Mouse (Mus musculus): ENCODE results near the gene Mettl7a2. TPM values are rescaled to one million over a fixed set of nuclear protein-coding genes. Genes with fewer than 3 reads are reported as not detected.
A peak's percentile ranks its signal among the peaks of the same experiment; 100 is the strongest.
"Not testable (repeated sequence)": the region's sequence is repeated elsewhere in the genome, so short reads cannot be mapped to it uniquely, and the experiment has no call there.

Mettl7a2 gene
- polyA plus RNA-seq, 2 experiments: 0.08 TPM; not detected in 1

DNA sequence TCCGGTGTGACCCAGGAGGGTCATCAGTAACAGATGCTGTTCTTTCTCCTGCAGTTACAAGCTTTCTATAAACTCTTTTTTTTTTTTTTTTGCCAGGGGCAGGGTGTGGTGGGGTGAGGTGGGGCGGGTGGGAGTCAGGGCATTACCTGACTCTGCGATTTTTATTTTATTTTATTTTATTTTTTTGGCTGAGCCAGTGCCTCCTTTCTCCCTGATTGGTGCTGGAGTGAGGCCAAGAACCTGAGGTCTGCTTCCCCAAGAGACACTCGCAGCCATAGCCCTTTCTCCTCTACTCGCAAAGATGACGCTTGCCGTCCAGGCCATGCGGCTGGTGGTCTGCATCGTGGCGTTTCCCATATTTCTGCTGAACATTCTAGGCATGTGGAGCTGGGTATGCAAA is 18.4 kb upstream of the Mettl7a2 start, which contains the start of gene Mettl7a3:
Mettl7a3 (plus strand) TSS at position 301 of the 400 bp plus-strand sequence.
- Histone ChIP-seq H3K9me3 (ENCODE audit: control insufficient read depth, low read length) (no peaks in the 10 kb centered on the region), H3K4me3 (replicated peaks; ENCODE audit: low read length) (no peak within 1 kb of the TSS), H3K27me3 (ENCODE audit: control insufficient read depth, insufficient read depth, low read length) (no peaks in the 10 kb centered on the region), H3K36me3 (ENCODE audit: control insufficient read depth, insufficient read depth, low read length) (no peaks in the 10 kb centered on the region), H3K27ac (replicated peaks; ENCODE audit: low read depth, low read length) (no peak within 1 kb of the TSS), H3K4me2 (replicated peaks; ENCODE audit: low read depth, low read length, severe bottlenecking) (no peak within 1 kb of the TSS), H3K9ac (ENCODE audit: low read depth, low read length, severe bottlenecking) (no peak within 1 kb of the TSS), H3K4me1 (ENCODE audit: control insufficient read depth, insufficient read depth, low read length) (no peaks in the 10 kb centered on the region)
- TF ChIP-seq POLR2A (IDR thresholded peaks at IDR 0.05; ENCODE audit: borderline replicate concordance, extremely low read depth, insufficient read depth, insufficient read length): no peak
- no peak for DNase-seq (ENCODE audit: low spot score)
- WGBS: 40% methylated on average over 10 of the region's 10 CpGs
- ATAC-seq (ENCODE audit: low FRiP score, low read depth): no peak

DNA sequence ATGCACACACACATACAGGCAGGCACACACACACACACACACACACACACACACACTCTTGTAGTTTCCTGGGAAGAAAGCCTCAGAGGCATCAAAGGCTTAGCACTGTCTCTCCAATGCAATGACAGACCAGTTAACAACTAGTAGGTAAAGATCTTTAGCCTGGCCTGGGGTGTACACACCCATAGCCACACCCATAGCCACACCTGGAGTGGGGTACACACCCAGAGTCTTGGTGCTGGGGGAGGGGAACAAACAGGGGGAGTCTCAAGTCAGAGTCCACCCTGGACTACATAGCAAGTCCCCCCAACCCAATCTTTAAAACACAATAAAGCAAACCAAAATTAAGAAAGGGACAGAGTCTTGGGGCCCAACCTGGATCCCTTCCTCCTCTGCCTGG is 15.7 kb upstream of the Mettl7a2 start:
- not testable (repeated sequence) for H3K27me3 ChIP-seq (ENCODE audit: control insufficient read depth, insufficient read depth, low read length); H3K36me3 ChIP-seq (ENCODE audit: control insufficient read depth, insufficient read depth, low read length); H3K4me3 ChIP-seq (replicated peaks; ENCODE audit: low read length); H3K9me3 ChIP-seq (ENCODE audit: control insufficient read depth, low read length); H3K27ac ChIP-seq (replicated peaks; ENCODE audit: low read depth, low read length); H3K9ac ChIP-seq (ENCODE audit: low read depth, low read length, severe bottlenecking); H3K4me1 ChIP-seq (ENCODE audit: control insufficient read depth, insufficient read depth, low read length); DNase-seq (ENCODE audit: low spot score); ATAC-seq (ENCODE audit: low FRiP score, low read depth); H3K4me2 ChIP-seq (replicated peaks; ENCODE audit: low read depth, low read length, severe bottlenecking)

DNA sequence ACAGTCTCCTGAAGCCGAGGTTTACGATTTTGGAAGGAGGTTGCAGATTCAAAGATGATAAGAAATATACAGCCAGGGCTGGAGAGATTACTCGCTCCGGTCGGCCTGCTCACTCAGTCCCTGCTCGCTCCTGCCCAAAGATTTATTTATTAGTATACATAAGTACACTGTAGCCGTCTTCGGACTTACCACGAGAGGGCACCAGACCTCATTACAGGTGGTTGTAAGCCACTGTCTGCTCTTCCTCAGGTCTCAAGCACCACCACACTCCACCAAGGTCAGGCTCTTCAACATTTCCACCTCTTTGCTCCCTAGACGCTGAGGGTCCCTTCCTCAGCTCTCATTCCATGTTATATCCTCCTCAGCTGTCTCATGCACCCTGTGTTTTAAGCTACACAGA is 15.2 kb upstream of the Mettl7a2 start:
- not testable (repeated sequence) for H3K4me1 ChIP-seq (ENCODE audit: control insufficient read depth, insufficient read depth, low read length); H3K4me3 ChIP-seq (replicated peaks; ENCODE audit: low read length); H3K36me3 ChIP-seq (ENCODE audit: control insufficient read depth, insufficient read depth, low read length); H3K27ac ChIP-seq (replicated peaks; ENCODE audit: low read depth, low read length); H3K4me2 ChIP-seq (replicated peaks; ENCODE audit: low read depth, low read length, severe bottlenecking); H3K9me3 ChIP-seq (ENCODE audit: control insufficient read depth, low read length); H3K27me3 ChIP-seq (ENCODE audit: control insufficient read depth, insufficient read depth, low read length); DNase-seq (ENCODE audit: low spot score); ATAC-seq (ENCODE audit: low FRiP score, low read depth); H3K9ac ChIP-seq (ENCODE audit: low read depth, low read length, severe bottlenecking)
- 32% methylated on average over 7 of the region's 10 CpGs for WGBS

DNA sequence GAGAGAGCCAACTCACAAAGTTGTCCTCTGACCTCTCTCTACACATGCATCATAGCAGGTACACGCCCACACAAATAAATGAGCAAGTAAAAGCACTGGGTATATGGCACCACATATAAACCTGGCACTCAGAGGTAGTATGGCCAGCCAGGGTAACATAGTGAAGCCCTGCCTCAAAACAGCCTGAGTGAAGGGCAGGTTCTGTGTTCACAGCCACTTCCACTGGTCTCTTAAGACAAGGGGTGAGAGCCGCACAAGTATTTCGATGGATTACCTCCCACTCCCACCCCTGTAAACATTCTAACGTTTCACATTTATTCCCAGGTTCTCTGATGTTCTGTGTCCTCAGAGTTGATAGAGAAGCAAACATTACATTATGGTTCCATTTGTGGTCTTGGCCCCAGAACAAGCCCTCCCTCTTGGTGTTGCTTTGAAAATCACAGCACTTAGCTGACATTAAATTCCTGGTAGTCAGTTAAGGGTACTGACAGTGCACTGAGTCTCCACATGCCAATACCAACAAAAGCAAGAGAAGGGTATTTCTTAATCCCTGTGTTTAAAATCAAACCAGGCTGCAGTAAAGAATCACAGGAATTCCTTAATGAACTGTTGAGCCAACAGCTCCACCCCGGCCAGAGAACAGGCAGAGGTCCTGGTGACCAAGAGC is 11.6 kb upstream of the Mettl7a2 start:
- H3K9me3 ChIP-seq (ENCODE audit: control insufficient read depth, low read length); H3K4me1 ChIP-seq (ENCODE audit: control insufficient read depth, insufficient read depth, low read length); H3K27me3 ChIP-seq (ENCODE audit: control insufficient read depth, insufficient read depth, low read length); ATAC-seq (ENCODE audit: low FRiP score, low read depth); H3K27ac ChIP-seq (replicated peaks; ENCODE audit: low read depth, low read length); DNase-seq (ENCODE audit: low spot score); H3K4me2 ChIP-seq (replicated peaks; ENCODE audit: low read depth, low read length, severe bottlenecking); H3K4me3 ChIP-seq (replicated peaks; ENCODE audit: low read length); H3K36me3 ChIP-seq (ENCODE audit: control insufficient read depth, insufficient read depth, low read length); H3K9ac ChIP-seq (ENCODE audit: low read depth, low read length, severe bottlenecking): not testable (repeated sequence)
- 49% methylated on average over 4 of the region's 5 CpGs for WGBS

DNA sequence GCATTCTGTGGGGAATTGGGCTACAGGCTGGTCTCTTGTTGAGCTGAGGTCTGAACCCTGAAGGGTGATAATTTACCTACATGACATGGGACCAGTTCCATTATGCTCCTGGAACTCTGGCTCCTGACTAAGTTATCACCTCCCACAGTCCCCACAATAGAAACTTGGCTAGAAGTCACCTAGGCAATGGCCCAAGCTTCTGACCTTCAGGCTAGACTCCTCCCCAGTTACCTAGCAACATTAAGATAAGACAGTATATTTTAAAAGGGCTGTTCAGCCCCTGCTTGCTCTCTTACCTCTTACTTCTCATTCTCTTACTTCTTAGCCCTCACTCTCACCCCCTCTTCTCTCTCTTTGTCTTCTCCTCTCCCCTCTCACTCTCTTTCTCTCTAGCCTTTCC is 7.5 kb upstream of the Mettl7a2 start:
- H3K9ac ChIP-seq (ENCODE audit: low read depth, low read length, severe bottlenecking): no peak overlapping the region
- no peak overlapping the region for H3K27ac ChIP-seq (replicated peaks; ENCODE audit: low read depth, low read length)
- no peaks in the 10 kb centered on the region for H3K27me3 ChIP-seq (ENCODE audit: control insufficient read depth, insufficient read depth, low read length)
- H3K9me3 ChIP-seq (ENCODE audit: control insufficient read depth, low read length): no peaks in the 10 kb centered on the region
- DNase-seq (ENCODE audit: low spot score) (no peak), ATAC-seq (ENCODE audit: low FRiP score, low read depth) (no peak)
- no peaks in the 10 kb centered on the region for H3K36me3 ChIP-seq (ENCODE audit: control insufficient read depth, insufficient read depth, low read length)
- no peak for TF ChIP-seq POLR2A (IDR thresholded peaks at IDR 0.05; ENCODE audit: borderline replicate concordance, extremely low read depth, insufficient read depth, insufficient read length)
- H3K4me2 ChIP-seq (replicated peaks; ENCODE audit: low read depth, low read length, severe bottlenecking): no peak overlapping the region
- no peak overlapping the region for H3K4me3 ChIP-seq (replicated peaks; ENCODE audit: low read length)
- H3K4me1 ChIP-seq (ENCODE audit: control insufficient read depth, insufficient read depth, low read length): no peaks in the 10 kb centered on the region

DNA sequence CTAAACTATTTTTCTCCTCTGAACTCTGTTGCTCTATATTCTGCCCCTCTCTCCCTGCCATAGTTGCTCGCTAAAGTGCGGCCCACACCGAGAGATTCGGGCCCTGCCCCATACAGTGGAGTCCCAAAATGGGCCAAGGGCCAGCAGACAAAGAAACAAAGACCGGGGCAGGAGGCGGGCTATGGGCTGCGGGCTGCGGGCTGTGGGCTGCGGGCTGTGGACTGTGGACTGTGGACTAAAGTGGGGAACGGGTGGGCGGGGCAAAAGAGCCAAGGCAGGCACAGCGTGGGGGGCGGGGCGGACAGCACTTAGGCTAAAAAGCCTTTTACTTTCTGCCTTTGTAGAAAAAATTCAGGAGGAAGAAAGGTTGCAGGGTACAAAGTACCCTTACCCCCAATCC is 6.2 kb upstream of the Mettl7a2 start:
- H3K9me3 ChIP-seq (ENCODE audit: control insufficient read depth, low read length): no peaks in the 10 kb centered on the region
- DNase-seq (ENCODE audit: low spot score) (no peak), ATAC-seq (ENCODE audit: low FRiP score, low read depth) (no peak)
- H3K4me3 ChIP-seq (replicated peaks; ENCODE audit: low read length): no peak overlapping the region
- no peak for TF ChIP-seq POLR2A (IDR thresholded peaks at IDR 0.05; ENCODE audit: borderline replicate concordance, extremely low read depth, insufficient read depth, insufficient read length)
- no peaks in the 10 kb centered on the region for H3K36me3 ChIP-seq (ENCODE audit: control insufficient read depth, insufficient read depth, low read length)
- 0 out of 2 replicates have a peak overlapping the region, but pooled peaks have one; percentile 52 for H3K27ac ChIP-seq (replicated peaks; ENCODE audit: low read depth, low read length)
- peaks cover 7% of the 10 kb centered on the region for H3K4me1 ChIP-seq (ENCODE audit: control insufficient read depth, insufficient read depth, low read length)
- no peaks in the 10 kb centered on the region for H3K27me3 ChIP-seq (ENCODE audit: control insufficient read depth, insufficient read depth, low read length)
- no peak overlapping the region for H3K4me2 ChIP-seq (replicated peaks; ENCODE audit: low read depth, low read length, severe bottlenecking)
- 65% methylated on average over 14 of the region's 14 CpGs for WGBS
- no peak overlapping the region for H3K9ac ChIP-seq (ENCODE audit: low read depth, low read length, severe bottlenecking)
